Mouse (Mus musculus): ENCODE measurements at regions not wholly inside any gene's neighbourhood (a gene's known extent, or its start where the extent isn't known, plus 50 kb on each side); places are given as distances from the start of the nearest gene placed in this dataset.

- no peak for DNase-seq
These were observed 85.3 kb upstream of the 4933412E24Rik start for GRCm38 (mm10) chr15:60101485-60102280.

GRCm38 (mm10) chr15:60097141-60097540 lies 80.7 kb upstream of the 4933412E24Rik start:
- peak; percentile 81 for DNase-seq

- no peak for DNase-seq
These were observed 79.7 kb upstream of the 4933412E24Rik start for GRCm38 (mm10) chr15:60096131-60096530.

- no peak for DNase-seq
These were observed 73.5 kb upstream of the 4933412E24Rik start for GRCm38 (mm10) chr15:60089921-60090320.

- DNase-seq = no peak
These were observed 72.8 kb upstream of the 4933412E24Rik start for GRCm38 (mm10) chr15:60088964-60089899.

All from thymus, postnatal 25 days (tissue).